ENCODE assay signal across 8 mouse cellular contexts in genomic region chr5:139970186-139970631, GRCm38 (mm10).
DNase-seq lines count a peak whose midpoint lies in the region; ATAC-seq and TF ChIP-seq lines count a peak whose summit lies in the region.

No protein-coding gene starts in this region.

- ATAC-seq in stomach, postnatal 0 days (ENCODE audit: low FRiP score, low TSS enrichment): peak; percentile 31; the same call in 1 of the 2 replicates

- no peak overlapping the region for H3K27ac ChIP-seq in stomach, postnatal 0 days (replicated peaks)

- H3K36me3 ChIP-seq in stomach, postnatal 0 days (ENCODE audit: control insufficient read depth, insufficient read depth, low read length): no peaks in the 10 kb centered on the region

- DNase-seq in gastrocnemius, adult 18-20 months (ENCODE audit: low spot score): peak; percentile 24
- no peak for DNase-seq in gastrocnemius, postnatal 36 days
- DNase-seq in ovary, adult 18-20 months (ENCODE audit: low spot score): peak; percentile 9
- no peak for DNase-seq in ovary, postnatal 10 days (ENCODE audit: low spot score)
- DNase-seq in adrenal gland, postnatal 14 days: peak; percentile 60
- peak; percentile 46 to 51 for DNase-seq in heart, postnatal 14 days
- DNase-seq in stomach, postnatal 0 days (ENCODE audit: low spot score): peak; percentile 34
- DNase-seq in right cerebral cortex, postnatal 14 days: no peak

- TF ChIP-seq EP300 in stomach, postnatal 0 days (optimal IDR thresholded peaks at IDR 0.05): no peak

- H3K9ac ChIP-seq in stomach, postnatal 0 days (ENCODE audit: low read length): no peak overlapping the region

- no peaks in the 10 kb centered on the region for H3K9me3 ChIP-seq in stomach, postnatal 0 days (ENCODE audit: control insufficient read depth, low read length)

- no peak overlapping the region for H3K4me3 ChIP-seq in stomach, postnatal 0 days (ENCODE audit: low read depth, low read length)

- 29% methylated on average over 12 of the region's 12 CpGs for WGBS in stomach, postnatal 0 days

- intact Hi-C loops in gastrocnemius, postnatal 36 days (cut with DNase I): no loop called here
- intact Hi-C loops in heart, postnatal 14 days (cut with DNase I): no loop called here

- H3K4me2 ChIP-seq in stomach, postnatal 0 days (replicated peaks; ENCODE audit: low read depth): no peak overlapping the region

- TF ChIP-seq CTCF in stomach, postnatal 0 days (IDR thresholded peaks at IDR 0.05; ENCODE audit: low read depth): peak; percentile 68

- H3K27me3 ChIP-seq in stomach, postnatal 0 days (ENCODE audit: control insufficient read depth, insufficient read depth, low read length): no peaks in the 10 kb centered on the region

- no peaks in the 10 kb centered on the region for H3K4me1 ChIP-seq in stomach, postnatal 0 days (replicated peaks; ENCODE audit: control insufficient read depth, insufficient read depth)

Comparison
In these comparisons a context has a peak if more than half of its experiments do, and no peak if none do; other contexts are left out.
1. DNase-seq: peak in gastrocnemius, adult 18-20 months (single experiment), ovary, adult 18-20 months (single experiment), adrenal gland, postnatal 14 days (single experiment), heart, postnatal 14 days (2 of 2) and stomach, postnatal 0 days (single experiment); none in gastrocnemius, postnatal 36 days (0 of 2), ovary, postnatal 10 days (single experiment) and right cerebral cortex, postnatal 14 days (single experiment).